Mouse (Mus musculus) kidney, postnatal 0 days (tissue): ENCODE results near the gene Gm28038. TPM values are rescaled to one million over a fixed set of nuclear protein-coding genes. Genes with fewer than 3 reads are reported as not detected.

ENCODE experiments used
- ATAC-seq: fragments of 200-750 bp; cut with Nextera tagmentation; replicated peaks from 2 replicates; pipeline ENCODE4 v1.8.0; 2017; ENCODE audit warnings: low read depth, moderate number of reproducible peaks, moderate TSS enrichment, moderate library complexity; ENCODE audit not compliant: low FRiP score
- DNase-seq: peaks from one replicate; pipeline ENCODE4 v3.0.0-alpha.2; 2016; ENCODE audit warnings: low spot score
- H3K27ac ChIP-seq: fragments of 300-500 bp; sonication (generic); 2 replicates; pipeline ENCODE4 v1.5.1; 2014; ENCODE audit warnings: mild to moderate bottlenecking
- H3K27me3 ChIP-seq: fragments of 300-500 bp; sonication (generic); 2 replicates; pipeline ENCODE4 v1.6.1; 2014; ENCODE audit warnings: low read length, mixed read lengths; ENCODE audit not compliant: insufficient read depth
- H3K36me3 ChIP-seq: fragments of 300-500 bp; sonication (generic); 2 replicates; pipeline ENCODE4 v1.6.1; 2014; ENCODE audit warnings: low read length, mixed read lengths; ENCODE audit not compliant: insufficient read depth
- H3K4me1 ChIP-seq: fragments of 300-500 bp; sonication (generic); replicated peaks from 2 replicates; pipeline ENCODE4 v1.6.1; 2014; ENCODE audit warnings: antibody characterized with exemption, low read length, mixed read lengths; ENCODE audit not compliant: insufficient read depth
- H3K4me2 ChIP-seq: fragments of 300-500 bp; sonication (generic); 2 replicates; pipeline ENCODE4 v1.6.1; 2014; ENCODE audit warnings: mild to moderate bottlenecking, low read length, moderate library complexity, mixed read lengths
- H3K4me3 ChIP-seq: fragments of 300-500 bp; sonication (generic); replicated peaks from 2 replicates; pipeline ENCODE4 v1.5.1; 2014; ENCODE audit warnings: low read depth, low read length
- H3K9ac ChIP-seq: fragments of 300-500 bp; sonication (generic); 2 replicates; pipeline ENCODE4 v1.6.1; 2014; ENCODE audit warnings: low read depth, low read length
- H3K9me3 ChIP-seq: fragments of 300-500 bp; sonication (generic); replicated peaks from 2 replicates; pipeline ENCODE4 v1.6.1; 2016; ENCODE audit warnings: low read length, inconsistent platforms, mixed read lengths
- CTCF ChIP-seq: IDR thresholded peaks from 2 replicates; pipeline ENCODE4 v1.5.1; 2016; ENCODE audit warnings: antibody characterized with exemption, low read depth, mild to moderate bottlenecking, moderate library complexity
- WGBS: fragments of 180-500 bp; shearing (Covaris S2); extraction: QIAGEN DNeasy Blood & Tissue Kit; methylation state at CpG from one replicate; pipeline ENCODE4 v1.1.7; 2014; 5-methylcytosine and 5-hydroxymethylcytosine counted together
- polyA plus RNA-seq: library from polyadenylated mRNA; unstranded; fragments of >200 nt; fragmentation: Nextera tagmentation; extraction: Ambion mirVana; gene quantifications from 2 replicates; pipeline ENCODE4 v1.2.1, GENCODE M21; 2015

Gm28038 gene
- polyA plus RNA-seq, 1 experiment from 2014 or later: not detected

- Histone ChIP-seq H3K27ac (no peak overlapping the region), H3K9ac (no peak overlapping the region), H3K4me1 (no peaks in the 10 kb centered on the region; the same call in 1 of the 2 replicates), H3K36me3 (0 out of 2 replicates have a peak, but pooled peaks cover 5% of the 10 kb centered on the region), H3K4me3 (no peak overlapping the region), H3K4me2 (no peak overlapping the region), H3K27me3 (no peaks in the 10 kb centered on the region), H3K9me3 (no peaks in the 10 kb centered on the region)
- DNase-seq: no peak
- no peak for TF ChIP-seq CTCF
- no peak for ATAC-seq
- WGBS: 61% methylated on average over 4 of the region's 4 CpGs
Measured at GRCm38 (mm10) chr2:30247681-30248080, 33.2 kb upstream of the Gm28038 start.

- H3K4me1 ChIP-seq: no peaks in the 10 kb centered on the region; the same call in 1 of the 2 replicates
- no peak for DNase-seq
- no peak overlapping the region for H3K27ac ChIP-seq
- H3K4me2 ChIP-seq: no peak overlapping the region
- no peak overlapping the region for H3K4me3 ChIP-seq
- H3K27me3 ChIP-seq: no peaks in the 10 kb centered on the region
- 0 out of 2 replicates have a peak, but pooled peaks cover 5% of the 10 kb centered on the region for H3K36me3 ChIP-seq
- 96% methylated on average over 3 of the region's 3 CpGs for WGBS
- no peak for ATAC-seq
- no peak for TF ChIP-seq CTCF
- H3K9me3 ChIP-seq: no peaks in the 10 kb centered on the region
- no peak overlapping the region for H3K9ac ChIP-seq
Measured at GRCm38 (mm10) chr2:30249182-30249581, 31.7 kb upstream of the Gm28038 start.

- WGBS: 90% methylated on average over 10 of the region's 10 CpGs
- H3K27ac ChIP-seq: no peak overlapping the region
- ATAC-seq (no peak), DNase-seq (no peak)
- H3K9me3 ChIP-seq: no peaks in the 10 kb centered on the region
- H3K9ac ChIP-seq: no peak overlapping the region
- H3K4me3 ChIP-seq: no peak overlapping the region
- no peak for TF ChIP-seq CTCF
- H3K36me3 ChIP-seq: peaks cover 13% of the 10 kb centered on the region; the same call in 1 of the 2 replicates
- no peaks in the 10 kb centered on the region for H3K27me3 ChIP-seq
- no peaks in the 10 kb centered on the region; the same call in 1 of the 2 replicates for H3K4me1 ChIP-seq
- no peak overlapping the region for H3K4me2 ChIP-seq
Measured at GRCm38 (mm10) chr2:30250166-30251128, 30.4 kb upstream of the Gm28038 start.

GRCm38 (mm10) chr2:30251417-30252104, 29.3 kb upstream of the Gm28038 start:
- no peak overlapping the region for H3K4me3 ChIP-seq
- 60% methylated on average over 5 of the region's 5 CpGs for WGBS
- no peak overlapping the region for H3K9ac ChIP-seq
- no peak overlapping the region for H3K4me2 ChIP-seq
- H3K36me3 ChIP-seq: peaks cover 24% of the 10 kb centered on the region; the same call in 1 of the 2 replicates
- no peaks in the 10 kb centered on the region for H3K27me3 ChIP-seq
- no peak for TF ChIP-seq CTCF
- no peaks in the 10 kb centered on the region; the same call in 1 of the 2 replicates for H3K4me1 ChIP-seq
- peak; percentile 84 for ATAC-seq
- no peaks in the 10 kb centered on the region for H3K9me3 ChIP-seq
- H3K27ac ChIP-seq: peak overlapping the region; percentile 47
- peak; percentile 9 for DNase-seq

DNA sequence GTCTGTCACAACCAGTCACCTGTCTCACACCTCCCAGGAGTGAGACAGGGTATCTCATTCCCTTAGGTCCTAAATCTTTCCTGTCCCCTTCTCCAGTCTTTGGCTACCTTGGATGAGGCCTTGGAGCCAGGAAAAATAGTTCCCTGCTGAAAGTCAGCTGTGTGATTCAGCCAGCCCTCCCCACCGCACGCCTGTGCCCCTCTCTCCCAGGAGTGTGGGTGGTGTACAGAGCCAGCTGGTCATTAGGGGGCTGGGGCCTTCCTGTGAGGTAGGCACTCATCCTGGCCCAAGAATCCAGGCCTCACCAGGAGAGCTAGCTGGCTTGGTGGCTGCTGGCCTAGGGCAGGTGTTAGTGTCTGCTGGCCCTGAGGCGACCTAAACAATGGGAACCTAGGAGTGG, 28.3 kb upstream of the Gm28038 start:
- TF ChIP-seq CTCF: no peak
- Histone ChIP-seq H3K4me2 (no peak overlapping the region), H3K9ac (no peak overlapping the region), H3K4me3 (no peak overlapping the region), H3K36me3 (peaks cover 34% of the 10 kb centered on the region), H3K27ac (peak overlapping the region; percentile 47), H3K9me3 (no peaks in the 10 kb centered on the region), H3K4me1 (no peaks in the 10 kb centered on the region; the same call in 1 of the 2 replicates), H3K27me3 (no peaks in the 10 kb centered on the region)
- ATAC-seq (no peak), DNase-seq (no peak)
- WGBS: 58% methylated on average over 3 of the region's 3 CpGs

GRCm38 (mm10) chr2:30253809-30254208, 27.0 kb upstream of the Gm28038 start:
- Histone ChIP-seq H3K4me1 (no peaks in the 10 kb centered on the region; the same call in 1 of the 2 replicates), H3K9ac (no peak overlapping the region), H3K4me2 (no peak overlapping the region), H3K4me3 (no peak overlapping the region), H3K27me3 (no peaks in the 10 kb centered on the region), H3K27ac (no peak overlapping the region), H3K9me3 (no peaks in the 10 kb centered on the region), H3K36me3 (peaks cover 32% of the 10 kb centered on the region)
- 74% methylated on average over 5 of the region's 5 CpGs for WGBS
- TF ChIP-seq CTCF: no peak
- no peak for DNase-seq
- ATAC-seq: no peak
